Mouse (Mus musculus) heart, embryonic 15.5 days (tissue): Measurements from ENCODE around the gene Dis3l2. TPM values are rescaled to one million over a fixed set of nuclear protein-coding genes. Genes with fewer than 3 reads are reported as not detected.

Experiments used
- ATAC-seq: fragments of 200-750 bp; cut with Nextera tagmentation; replicated peaks from 2 replicates; pipeline ENCODE4 v1.8.0; 2017; ENCODE audit warnings: low read depth, moderate TSS enrichment; ENCODE audit not compliant: insufficient number of reproducible peaks, insufficient read depth, low FRiP score
- H3K27ac ChIP-seq: fragments of 300-500 bp; sonication (generic); 2 replicates; pipeline ENCODE4 v1.5.1; 2015; ENCODE audit warnings: mild to moderate bottlenecking, inconsistent platforms
- H3K27me3 ChIP-seq: fragments of 300-500 bp; sonication (generic); 2 replicates; pipeline ENCODE4 v1.6.1; 2015; ENCODE audit warnings: inconsistent platforms
- H3K36me3 ChIP-seq: fragments of 300-500 bp; sonication (generic); 2 replicates; pipeline ENCODE4 v1.6.1; 2015; ENCODE audit warnings: mild to moderate bottlenecking, inconsistent platforms
- H3K4me1 ChIP-seq: fragments of 300-500 bp; sonication (generic); replicated peaks from 2 replicates; pipeline ENCODE4 v1.6.1; 2015; ENCODE audit warnings: inconsistent platforms
- H3K4me2 ChIP-seq: fragments of 300-500 bp; sonication (generic); 2 replicates; pipeline ENCODE4 v1.6.1; 2015; ENCODE audit warnings: inconsistent platforms, mild to moderate bottlenecking, moderate library complexity
- H3K4me3 ChIP-seq: fragments of 300-500 bp; sonication (generic); 2 replicates; pipeline ENCODE4 v1.5.1; 2015; ENCODE audit warnings: mild to moderate bottlenecking, inconsistent platforms
- H3K9ac ChIP-seq: fragments of 300-500 bp; sonication (generic); 2 replicates; pipeline ENCODE4 v1.6.1; 2015; ENCODE audit warnings: mild to moderate bottlenecking, inconsistent platforms
- H3K9me3 ChIP-seq: fragments of 300-500 bp; sonication (generic); replicated peaks from 2 replicates; pipeline ENCODE4 v1.6.1; 2016; ENCODE audit warnings: inconsistent platforms
- WGBS: fragments of 180-500 bp; shearing (Covaris S2); methylation state at CpG from one replicate; pipeline ENCODE4 v1.1.7; 2015; ENCODE audit warnings: mixed read lengths; 5-methylcytosine and 5-hydroxymethylcytosine counted together
- polyA plus RNA-seq: library from polyadenylated mRNA; unstranded; fragments of >200 nt; fragmentation: Nextera tagmentation; extraction: Ambion mirVana; gene quantifications from 2 replicates; pipeline ENCODE4 v1.2.1, GENCODE M21; 2015

Dis3l2 gene
- polyA plus RNA-seq: 15.2 and 17.4 TPM in 2 replicates

DNA sequence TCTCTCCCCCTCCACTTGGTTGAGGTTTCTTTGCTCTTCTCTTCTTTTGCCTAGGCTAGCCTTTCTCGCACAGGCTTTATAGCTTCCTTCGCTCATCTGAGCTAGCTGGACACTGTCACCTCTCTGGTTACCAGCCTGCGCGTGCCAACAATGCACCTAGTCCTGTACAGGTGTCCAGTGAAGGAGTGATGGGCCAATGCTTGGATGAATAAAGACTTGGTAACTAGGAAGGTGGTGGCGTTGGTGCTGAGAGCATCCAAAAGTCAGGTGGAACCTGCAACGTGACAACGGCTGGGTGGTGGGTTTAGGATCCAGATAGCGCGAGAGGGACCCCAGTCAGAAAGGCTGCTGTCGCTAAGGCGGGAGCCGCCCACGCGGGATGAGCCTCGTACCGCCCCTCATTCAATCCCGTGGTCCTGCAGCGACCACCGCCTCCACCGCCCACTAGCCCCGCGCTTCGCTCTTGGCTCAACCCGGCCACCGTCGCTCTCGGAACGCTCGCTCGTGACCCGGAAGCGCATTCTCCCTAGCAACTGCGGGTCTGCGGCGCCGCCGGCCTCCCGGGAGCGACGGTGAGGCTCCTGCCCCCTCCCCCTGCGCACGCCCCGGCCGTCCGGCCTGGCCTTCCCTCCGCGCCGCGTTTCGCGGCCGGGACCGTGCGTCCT is at the start of gene Dis3l2:
TSS of gene Dis3l2 (plus strand) at position 509 of the 665 bp plus-strand sequence.
- Histone ChIP-seq H3K4me2 (peak within 1 kb of the TSS; percentile 87), H3K36me3 (no peaks in the 10 kb centered on the region), H3K9ac (peak within 1 kb of the TSS; percentile 83), H3K9me3 (no peaks in the 10 kb centered on the region), H3K27me3 (no peaks in the 10 kb centered on the region), H3K4me3 (peak within 1 kb of the TSS; percentile 87), H3K4me1 (peaks cover 10% of the 10 kb centered on the region; the same call in 1 of the 2 replicates), H3K27ac (peak within 1 kb of the TSS; percentile 88)
- 4% methylated on average over 51 of the region's 54 CpGs for WGBS
- peak; percentile 90 for ATAC-seq

DNA sequence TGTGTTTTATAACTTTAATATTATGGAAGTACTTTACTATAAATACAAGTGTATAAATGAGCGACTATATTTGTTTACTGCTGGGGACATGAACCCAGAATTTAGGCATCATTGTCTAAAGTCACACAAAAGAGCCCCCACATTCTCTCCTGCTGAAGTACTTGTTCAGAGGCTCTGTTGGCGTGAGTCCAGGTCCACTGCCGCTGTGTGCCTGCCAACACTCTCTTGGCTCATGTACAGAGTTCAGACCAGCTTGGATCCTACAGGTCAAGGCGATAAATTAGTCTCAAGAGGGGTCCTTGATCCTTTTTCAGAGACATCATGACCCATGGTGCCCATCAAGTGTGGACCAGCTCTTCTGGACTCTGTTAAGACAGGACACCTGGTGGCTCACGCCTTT is 46.5 kb upstream of the Dis3l2 start:
- no peak for ATAC-seq
- Histone ChIP-seq H3K9me3 (no peaks in the 10 kb centered on the region), H3K27ac (no peak overlapping the region), H3K4me1 (no peaks in the 10 kb centered on the region), H3K4me2 (no peak overlapping the region), H3K4me3 (no peak overlapping the region), H3K36me3 (no peaks in the 10 kb centered on the region), H3K27me3 (peaks cover 12% of the 10 kb centered on the region), H3K9ac (no peak overlapping the region)
- WGBS: 58% methylated on average over 5 of the region's 5 CpGs

DNA sequence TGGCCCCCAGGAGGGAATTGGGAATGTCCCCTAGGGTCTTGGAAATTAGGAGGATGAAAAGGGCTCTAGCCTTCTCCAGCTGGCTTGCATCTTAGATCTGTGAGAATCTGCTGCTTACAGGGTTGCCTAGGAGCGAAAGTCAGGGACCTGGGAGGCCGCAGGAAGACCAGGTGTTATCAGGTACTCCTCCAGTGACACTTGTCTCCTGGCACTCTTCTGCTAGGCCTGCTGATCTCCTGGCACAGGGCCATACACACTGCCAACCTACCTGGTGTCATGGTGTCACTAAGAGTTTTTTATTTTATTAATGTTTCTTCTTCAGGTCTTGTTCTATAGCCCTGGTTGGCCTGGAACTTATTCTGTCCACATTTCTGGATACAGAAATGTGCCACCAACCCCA is 38.5 kb upstream of the Dis3l2 start:
- no peak overlapping the region for H3K27ac ChIP-seq
- no peak overlapping the region for H3K9ac ChIP-seq
- H3K27me3 ChIP-seq: peaks cover 46% of the 10 kb centered on the region
- ATAC-seq: no peak
- H3K4me2 ChIP-seq: no peak overlapping the region
- H3K4me3 ChIP-seq: no peak overlapping the region
- H3K4me1 ChIP-seq: peaks cover 6% of the 10 kb centered on the region
- H3K36me3 ChIP-seq: no peaks in the 10 kb centered on the region
- WGBS: 55% methylated on average over 2 of the region's 2 CpGs
- no peaks in the 10 kb centered on the region for H3K9me3 ChIP-seq

DNA sequence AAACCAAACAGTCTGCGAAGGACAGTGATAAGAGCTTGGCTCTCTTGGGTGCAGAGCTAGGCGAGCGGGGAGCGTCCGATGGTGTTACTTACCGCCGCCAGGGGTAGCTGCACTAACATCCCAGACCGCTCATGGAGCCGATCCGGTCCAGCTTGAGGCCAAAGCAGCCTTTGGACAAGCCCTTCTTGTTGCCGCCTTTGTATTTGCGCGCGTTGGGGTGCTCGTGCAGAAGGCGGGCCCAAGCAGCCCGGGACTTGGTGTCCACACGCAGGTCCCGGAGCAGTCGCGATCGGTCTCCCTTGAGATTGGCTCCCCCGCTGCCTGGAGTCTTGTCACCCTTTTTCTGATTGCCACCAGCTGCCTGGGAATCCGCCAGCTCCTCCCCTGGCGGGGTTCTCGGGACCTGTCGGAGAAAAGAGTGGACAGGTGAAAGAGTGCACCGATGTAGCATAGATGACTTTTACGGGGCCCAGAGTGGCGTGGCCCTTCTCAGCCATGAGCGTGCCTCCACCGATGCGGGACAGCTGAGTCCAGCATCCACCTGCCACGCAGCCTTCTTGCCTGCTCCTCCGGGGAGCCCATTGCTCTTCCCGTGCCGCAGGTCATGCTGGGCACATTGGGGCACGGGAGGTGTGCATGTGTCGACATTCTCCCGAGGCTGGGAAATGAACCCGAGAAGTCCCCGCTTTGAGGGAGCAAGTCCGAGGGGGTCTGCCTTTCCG is 33.9 kb upstream of the Dis3l2 start:
- Histone ChIP-seq H3K27ac (no peak overlapping the region), H3K9ac (peak overlapping the region; percentile 38), H3K4me2 (peak overlapping the region; percentile 100), H3K4me3 (peak overlapping the region; percentile 59), H3K9me3 (no peaks in the 10 kb centered on the region), H3K4me1 (peaks cover 13% of the 10 kb centered on the region), H3K36me3 (no peaks in the 10 kb centered on the region), H3K27me3 (peaks cover 70% of the 10 kb centered on the region)
- 2% methylated on average over 44 of the region's 44 CpGs for WGBS
- peak; percentile 65; the same call in 1 of the 2 replicates for ATAC-seq

DNA sequence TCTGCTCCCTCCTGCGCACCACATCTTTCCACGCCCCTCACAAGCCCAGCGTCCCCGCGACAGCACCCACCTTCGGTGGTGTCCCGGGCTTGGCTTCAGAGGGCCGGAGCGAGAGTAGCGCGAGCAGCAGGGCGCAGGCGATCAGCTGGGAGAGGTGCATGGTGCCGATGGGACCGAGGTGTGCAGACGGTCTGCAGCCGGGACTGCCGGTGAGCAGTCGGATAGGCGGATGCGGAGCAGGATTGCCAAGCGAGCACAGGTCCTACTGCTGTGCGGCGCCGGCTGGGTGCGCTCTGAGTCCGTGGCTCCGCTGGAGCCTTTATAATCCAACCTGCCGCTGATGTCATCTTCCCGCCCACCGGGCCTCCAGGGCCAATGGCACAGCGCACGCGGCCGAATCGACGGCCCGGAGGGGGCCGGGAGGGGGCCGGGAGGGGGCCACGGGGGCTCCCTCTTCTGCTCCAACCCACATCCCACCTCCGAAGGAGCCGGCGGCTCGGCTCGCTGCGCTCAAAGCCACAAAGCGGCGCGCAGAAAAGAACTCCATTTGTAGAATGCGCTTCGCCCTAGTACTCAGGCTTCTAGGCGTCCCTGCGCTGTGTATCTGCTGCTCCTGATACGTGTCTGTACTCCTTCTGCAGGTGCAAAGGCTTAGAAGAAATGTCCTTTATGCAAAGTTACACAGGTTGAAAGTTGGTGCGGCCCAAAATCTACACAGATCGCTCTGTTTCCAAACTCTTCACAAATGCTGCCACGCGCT is 33.1 kb upstream of the Dis3l2 start, which contains the start of gene Nppc:
TSS of gene Nppc (minus strand) at position 293 of the 760 bp plus-strand sequence.
- peak within 1 kb of the TSS; percentile 100 for H3K4me2 ChIP-seq
- peak within 1 kb of the TSS; percentile 38 for H3K9ac ChIP-seq
- no peak within 1 kb of the TSS for H3K27ac ChIP-seq
- 5% methylated on average over 59 of the region's 59 CpGs for WGBS
- ATAC-seq: peak; percentile 83
- no peaks in the 10 kb centered on the region for H3K9me3 ChIP-seq
- H3K4me1 ChIP-seq: peaks cover 13% of the 10 kb centered on the region
- H3K4me3 ChIP-seq: peak within 1 kb of the TSS; percentile 59
- no peaks in the 10 kb centered on the region for H3K36me3 ChIP-seq
- peaks cover 70% of the 10 kb centered on the region for H3K27me3 ChIP-seq

DNA sequence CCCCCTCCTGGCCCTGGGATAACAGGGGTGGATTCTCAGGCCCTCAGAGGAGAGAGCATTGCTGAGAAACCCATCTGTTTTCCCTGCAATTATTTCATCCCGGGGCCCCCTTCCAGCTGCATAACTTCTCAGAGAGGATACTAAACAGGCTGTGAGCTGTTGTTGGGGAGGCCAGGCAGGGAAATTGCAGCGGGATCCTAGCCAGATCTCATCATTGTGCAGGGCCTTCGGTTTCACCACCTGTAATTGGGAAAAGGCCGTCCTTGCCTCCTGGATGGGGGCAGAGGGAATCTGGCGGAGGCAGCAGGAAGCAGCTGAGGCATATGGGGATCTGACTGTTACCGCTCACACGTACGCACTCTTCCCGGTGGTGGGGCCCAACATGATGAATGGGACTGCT is 29.2 kb upstream of the Dis3l2 start:
- Histone ChIP-seq H3K4me2 (no peak overlapping the region), H3K4me1 (peaks cover 13% of the 10 kb centered on the region), H3K36me3 (no peaks in the 10 kb centered on the region), H3K4me3 (no peak overlapping the region), H3K27ac (no peak overlapping the region), H3K9me3 (no peaks in the 10 kb centered on the region), H3K27me3 (peaks cover 51% of the 10 kb centered on the region), H3K9ac (no peak overlapping the region)
- ATAC-seq: no peak
- WGBS: 61% methylated on average over 9 of the region's 9 CpGs

DNA sequence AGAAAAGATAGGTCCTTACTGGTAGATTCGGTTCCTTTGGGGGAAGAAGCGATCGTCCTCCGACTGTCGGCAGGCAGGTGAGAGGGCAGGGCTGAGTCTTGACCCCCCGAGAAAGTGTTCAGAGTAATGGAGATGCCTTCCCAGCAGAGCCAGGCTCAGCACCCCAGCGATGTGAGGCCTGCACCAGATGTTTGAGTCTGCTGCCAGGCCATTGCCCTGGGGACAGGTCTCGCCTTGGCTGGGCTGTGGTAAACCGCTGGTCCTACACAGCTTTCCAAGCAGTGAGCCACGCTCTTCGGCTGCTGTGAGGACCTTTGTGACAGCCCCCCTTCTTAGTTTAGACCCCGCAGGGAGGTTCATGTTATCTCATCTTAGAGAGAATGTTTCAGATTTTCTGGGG is 28.5 kb upstream of the Dis3l2 start:
- H3K27me3 ChIP-seq: peaks cover 44% of the 10 kb centered on the region
- H3K27ac ChIP-seq: no peak overlapping the region
- H3K4me1 ChIP-seq: peaks cover 6% of the 10 kb centered on the region
- WGBS: 79% methylated on average over 12 of the region's 12 CpGs
- ATAC-seq: no peak
- no peaks in the 10 kb centered on the region for H3K9me3 ChIP-seq
- no peak overlapping the region for H3K4me3 ChIP-seq
- H3K9ac ChIP-seq: no peak overlapping the region
- no peaks in the 10 kb centered on the region for H3K36me3 ChIP-seq
- H3K4me2 ChIP-seq: no peak overlapping the region

DNA sequence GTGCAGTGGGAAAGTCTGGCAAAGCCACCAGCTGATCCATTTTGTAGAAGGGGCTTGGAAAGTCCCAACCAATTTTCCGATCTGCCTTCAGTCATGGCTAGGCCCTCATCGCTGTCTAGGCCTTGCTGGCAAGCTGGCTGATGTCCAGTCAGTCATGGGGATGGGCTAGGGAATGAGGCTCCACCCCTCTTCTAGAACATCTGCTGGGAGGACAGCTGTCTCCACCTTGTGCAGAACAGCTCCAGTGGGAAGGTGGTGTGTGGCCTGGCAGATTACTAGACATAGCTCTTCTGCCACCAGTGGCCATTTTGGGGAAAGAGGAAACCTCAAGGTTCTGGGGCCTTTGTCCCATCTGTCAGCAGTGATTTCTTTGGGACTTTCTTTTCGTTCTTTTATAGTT is 26.0 kb upstream of the Dis3l2 start:
- ATAC-seq: no peak
- H3K27me3 ChIP-seq: peaks cover 20% of the 10 kb centered on the region
- no peaks in the 10 kb centered on the region for H3K9me3 ChIP-seq
- H3K36me3 ChIP-seq: no peaks in the 10 kb centered on the region
- H3K4me3 ChIP-seq: no peak overlapping the region
- 69% methylated on average over 3 of the region's 3 CpGs for WGBS
- no peak overlapping the region for H3K4me2 ChIP-seq
- H3K27ac ChIP-seq: no peak overlapping the region
- no peak overlapping the region for H3K9ac ChIP-seq
- no peaks in the 10 kb centered on the region for H3K4me1 ChIP-seq

DNA sequence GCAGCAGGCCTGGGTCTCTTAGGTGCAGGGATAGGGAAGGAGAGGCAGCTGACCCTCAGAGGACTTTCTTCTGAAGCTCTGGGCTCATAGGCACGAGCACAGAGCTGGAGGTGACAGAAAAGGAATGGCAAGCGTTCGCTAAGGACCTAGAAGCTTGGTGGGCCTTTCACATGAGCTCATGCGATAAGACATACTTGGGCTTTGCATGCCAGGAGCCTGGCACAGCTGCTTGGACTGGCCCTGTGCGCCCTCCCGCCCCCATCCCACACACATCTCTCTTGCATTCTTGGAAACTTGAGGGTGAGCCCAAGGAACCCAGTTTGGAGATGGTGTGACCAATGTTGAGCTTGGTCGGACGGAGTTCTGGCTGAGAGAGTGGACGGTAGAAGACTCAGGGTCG is 24.9 kb upstream of the Dis3l2 start:
- H3K9ac ChIP-seq: no peak overlapping the region
- ATAC-seq: no peak
- WGBS: 80% methylated on average over 10 of the region's 10 CpGs

DNA sequence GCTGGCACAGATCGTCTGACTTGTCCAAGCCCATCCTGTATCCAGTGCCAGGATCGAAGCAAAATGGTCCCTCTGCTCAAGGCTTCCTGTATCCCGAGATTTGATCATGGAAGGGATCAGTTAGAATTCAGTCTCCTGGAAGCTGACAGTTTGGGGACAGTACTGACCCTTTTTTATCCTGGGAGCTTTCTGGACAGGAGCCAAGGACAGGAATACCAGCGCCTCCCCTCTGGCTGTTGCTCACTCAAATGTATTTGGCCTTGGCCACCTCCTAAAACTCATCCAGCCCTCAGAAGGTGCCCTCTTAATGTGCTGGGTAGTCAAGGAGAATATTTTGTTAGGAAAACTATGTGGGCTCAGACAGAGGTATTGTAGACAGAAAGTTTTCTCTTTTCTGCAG is 16.4 kb upstream of the Dis3l2 start:
- Histone ChIP-seq H3K4me1 (no peaks in the 10 kb centered on the region), H3K9me3 (no peaks in the 10 kb centered on the region), H3K36me3 (no peaks in the 10 kb centered on the region), H3K27ac (no peak overlapping the region), H3K4me3 (no peak overlapping the region), H3K9ac (no peak overlapping the region), H3K27me3 (0 out of 2 replicates have a peak, but pooled peaks cover 5% of the 10 kb centered on the region), H3K4me2 (no peak overlapping the region)
- ATAC-seq: no peak
- WGBS: 61% methylated on average over 4 of the region's 4 CpGs

More for the DNA sequence above, 24.9 kb upstream of the Dis3l2 start:
- Histone ChIP-seq H3K36me3 (no peaks in the 10 kb centered on the region), H3K27ac (no peak overlapping the region), H3K4me2 (no peak overlapping the region), H3K9me3 (no peaks in the 10 kb centered on the region), H3K27me3 (peaks cover 10% of the 10 kb centered on the region), H3K4me1 (no peaks in the 10 kb centered on the region), H3K4me3 (no peak overlapping the region)

DNA sequence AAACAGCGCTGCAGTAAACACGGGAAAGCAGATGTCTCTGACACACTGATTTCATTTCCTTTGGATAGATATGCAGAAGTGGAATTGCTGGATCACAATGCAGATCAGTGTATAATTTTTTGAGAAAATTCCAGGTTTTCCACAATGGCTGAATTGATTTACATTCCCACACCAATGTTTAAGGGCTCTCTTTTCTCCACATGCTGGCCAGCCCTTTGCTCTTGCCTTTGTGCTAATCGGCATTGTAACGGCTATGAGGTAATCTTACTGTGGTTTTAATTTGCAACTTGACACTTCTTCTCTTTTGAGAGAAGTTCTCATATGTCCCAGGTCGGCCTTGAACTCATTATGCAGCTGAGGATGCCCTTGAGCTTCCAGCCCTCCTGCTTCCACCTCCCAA is 12.6 kb upstream of the Dis3l2 start:
- ATAC-seq: no peak
- WGBS: 79% methylated on average over 5 of the region's 5 CpGs
- Histone ChIP-seq H3K36me3 (no peaks in the 10 kb centered on the region), H3K27ac (no peak overlapping the region), H3K9me3 (no peaks in the 10 kb centered on the region), H3K9ac (no peak overlapping the region), H3K27me3 (no peaks in the 10 kb centered on the region), H3K4me1 (no peaks in the 10 kb centered on the region), H3K4me2 (no peak overlapping the region), H3K4me3 (no peak overlapping the region)
